Mouse (Mus musculus): ENCODE data around the gene Plpp3. TPM values are rescaled to one million over a fixed set of nuclear protein-coding genes. Genes with fewer than 3 reads are reported as not detected.

Gene Plpp3
- polyA plus RNA-seq, 1 experiment from 2014 or later: 36.9 TPM

DNA sequence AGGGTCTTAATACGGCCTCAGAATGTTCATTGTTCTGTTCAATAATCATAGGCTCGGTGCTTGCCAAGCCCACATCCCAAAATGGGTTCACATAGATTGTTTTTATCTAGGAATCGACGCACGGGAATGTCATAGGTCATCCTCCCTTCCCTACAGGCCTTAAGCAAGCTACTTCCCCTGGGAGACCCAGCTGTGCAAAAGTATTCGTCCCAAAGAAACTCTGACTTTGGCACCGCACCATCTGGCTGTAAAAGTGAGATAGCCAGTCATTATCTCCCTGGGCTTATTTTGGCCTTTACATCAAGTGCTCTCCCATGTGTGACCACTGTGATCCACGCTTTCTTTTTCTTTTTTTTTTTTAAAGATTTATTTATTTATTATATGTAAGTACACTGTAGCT, 42.2 kb downstream of the Plpp3 start:
- DNase-seq (ENCODE audit: low spot score) (no peak), ATAC-seq (replicated peaks; ENCODE audit: low FRiP score, low TSS enrichment, low read depth) (no peak)
- Histone ChIP-seq H3K9ac (ENCODE audit: low read length) (no peak overlapping the region), H3K4me2 (ENCODE audit: low read length) (no peak overlapping the region), H3K27me3 (replicated peaks; ENCODE audit: control insufficient read depth, insufficient read depth, low read length) (no peaks in the 10 kb centered on the region), H3K36me3 (ENCODE audit: control insufficient read depth, insufficient read depth, low read length) (peaks cover 29% of the 10 kb centered on the region), H3K4me1 (replicated peaks; ENCODE audit: control insufficient read depth, insufficient read depth, low read length) (peaks cover 18% of the 10 kb centered on the region), H3K27ac (ENCODE audit: low read depth) (no peak overlapping the region), H3K9me3 (ENCODE audit: control insufficient read depth, low read length) (no peaks in the 10 kb centered on the region), H3K4me3 (ENCODE audit: low read depth, low read length) (no peak overlapping the region)
- 85% methylated on average over 8 of the region's 8 CpGs for WGBS

DNA sequence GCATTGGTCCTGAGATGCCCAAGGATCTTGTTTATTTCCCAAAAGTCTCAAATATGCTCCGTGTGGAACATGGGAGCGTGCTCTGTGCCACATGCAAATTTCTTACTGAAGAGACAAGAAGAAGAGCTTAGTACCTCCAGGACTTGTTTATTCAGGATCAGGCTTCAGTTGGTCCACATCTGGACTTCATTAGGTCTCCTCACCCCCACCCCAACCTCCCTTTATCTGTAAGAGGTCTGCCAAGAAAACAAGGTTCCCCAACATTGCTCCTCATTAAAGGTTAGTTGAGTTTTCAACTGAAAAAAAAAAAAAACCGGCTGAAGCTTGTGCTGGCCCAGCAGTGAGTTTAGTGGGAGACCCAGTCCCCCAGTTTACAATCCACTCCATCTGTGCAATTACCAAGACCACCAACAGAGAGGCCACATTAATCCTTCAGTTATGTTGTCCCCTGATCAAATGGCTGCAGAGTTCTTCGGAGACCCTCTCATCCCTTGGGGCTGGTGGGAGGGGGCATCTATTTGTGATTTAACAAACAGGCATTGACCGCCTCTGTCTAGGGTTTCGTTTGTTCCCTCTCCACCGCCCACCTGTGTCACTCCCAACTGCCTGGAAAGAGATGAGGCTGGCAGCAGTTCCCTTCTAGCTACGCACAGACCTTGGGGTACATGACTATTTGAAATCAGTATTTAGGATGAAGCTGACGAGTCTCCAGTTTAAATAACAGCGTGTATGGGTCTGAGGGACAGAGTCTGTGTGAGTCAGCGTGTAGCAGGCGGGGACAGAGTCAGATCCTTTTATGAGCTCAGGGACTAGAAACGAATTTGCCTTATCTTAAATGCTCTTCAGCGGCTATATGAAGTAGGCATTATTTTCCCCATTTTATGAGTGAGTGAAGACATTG, 43.7 kb downstream of the Plpp3 start:
- no peaks in the 10 kb centered on the region for H3K27me3 ChIP-seq (replicated peaks; ENCODE audit: control insufficient read depth, insufficient read depth, low read length)
- DNase-seq (ENCODE audit: low spot score) (no peak), ATAC-seq (replicated peaks; ENCODE audit: low FRiP score, low TSS enrichment, low read depth) (peak; percentile 47; the same call in 1 of the 2 replicates)
- peaks cover 18% of the 10 kb centered on the region for H3K36me3 ChIP-seq (ENCODE audit: control insufficient read depth, insufficient read depth, low read length)
- no peak overlapping the region for H3K4me3 ChIP-seq (ENCODE audit: low read depth, low read length)
- H3K4me2 ChIP-seq (ENCODE audit: low read length): no peak overlapping the region
- no peaks in the 10 kb centered on the region for H3K9me3 ChIP-seq (ENCODE audit: control insufficient read depth, low read length)
- no peak overlapping the region for H3K27ac ChIP-seq (ENCODE audit: low read depth)
- no peak overlapping the region for H3K9ac ChIP-seq (ENCODE audit: low read length)
- WGBS: 60% methylated on average over 14 of the region's 14 CpGs
- peaks cover 30% of the 10 kb centered on the region for H3K4me1 ChIP-seq (replicated peaks; ENCODE audit: control insufficient read depth, insufficient read depth, low read length)

DNA sequence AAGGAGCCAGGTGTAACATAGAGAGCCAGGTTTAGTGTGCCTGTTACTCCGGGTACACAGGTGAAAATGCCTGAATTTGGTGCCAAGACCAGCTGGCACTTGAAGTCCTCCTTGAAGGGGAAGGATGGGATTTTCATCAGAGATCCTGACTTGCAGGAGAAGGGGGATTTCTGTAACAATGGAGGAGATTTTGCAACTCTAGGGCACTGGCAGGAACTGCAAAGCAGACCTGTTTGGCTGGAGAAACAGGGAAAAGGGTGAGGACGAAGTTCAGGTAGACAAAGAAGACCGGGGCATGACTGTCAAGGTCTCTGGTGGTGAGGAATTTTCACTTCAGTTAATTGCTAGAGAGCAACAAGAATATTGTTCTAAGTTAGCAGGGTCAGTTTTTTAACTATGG, 45.3 kb downstream of the Plpp3 start:
- no peak overlapping the region for H3K4me2 ChIP-seq (ENCODE audit: low read length)

GRCm38 (mm10) chr4:105203303-105203761, 46.2 kb downstream of the Plpp3 start:
- no peak overlapping the region for H3K4me3 ChIP-seq (ENCODE audit: low read depth, low read length)
- no peaks in the 10 kb centered on the region for H3K9me3 ChIP-seq (ENCODE audit: control insufficient read depth, low read length)
- peaks cover 40% of the 10 kb centered on the region for H3K4me1 ChIP-seq (replicated peaks; ENCODE audit: control insufficient read depth, insufficient read depth, low read length)
- H3K36me3 ChIP-seq (ENCODE audit: control insufficient read depth, insufficient read depth, low read length): peaks cover 3% of the 10 kb centered on the region
- no peak overlapping the region for H3K27ac ChIP-seq (ENCODE audit: low read depth)
- H3K27me3 ChIP-seq (replicated peaks; ENCODE audit: control insufficient read depth, insufficient read depth, low read length): no peaks in the 10 kb centered on the region
- ATAC-seq (replicated peaks; ENCODE audit: low FRiP score, low TSS enrichment, low read depth) (no peak), DNase-seq (ENCODE audit: low spot score) (no peak)
- H3K9ac ChIP-seq (ENCODE audit: low read length): no peak overlapping the region
- 87% methylated on average over 2 of the region's 2 CpGs for WGBS
- no peak overlapping the region for H3K4me2 ChIP-seq (ENCODE audit: low read length)

More for the DNA sequence above, 45.3 kb downstream of the Plpp3 start:
- Histone ChIP-seq H3K9me3 (ENCODE audit: control insufficient read depth, low read length) (no peaks in the 10 kb centered on the region), H3K4me1 (replicated peaks; ENCODE audit: control insufficient read depth, insufficient read depth, low read length) (peaks cover 40% of the 10 kb centered on the region), H3K27me3 (replicated peaks; ENCODE audit: control insufficient read depth, insufficient read depth, low read length) (no peaks in the 10 kb centered on the region), H3K27ac (ENCODE audit: low read depth) (no peak overlapping the region), H3K36me3 (ENCODE audit: control insufficient read depth, insufficient read depth, low read length) (peaks cover 11% of the 10 kb centered on the region), H3K9ac (ENCODE audit: low read length) (no peak overlapping the region), H3K4me3 (ENCODE audit: low read depth, low read length) (no peak overlapping the region)
- no peak for DNase-seq (ENCODE audit: low spot score)
- no peak for ATAC-seq (replicated peaks; ENCODE audit: low FRiP score, low TSS enrichment, low read depth)
- 92% methylated on average over 3 of the region's 3 CpGs for whole genome bisulfite sequencing

DNA sequence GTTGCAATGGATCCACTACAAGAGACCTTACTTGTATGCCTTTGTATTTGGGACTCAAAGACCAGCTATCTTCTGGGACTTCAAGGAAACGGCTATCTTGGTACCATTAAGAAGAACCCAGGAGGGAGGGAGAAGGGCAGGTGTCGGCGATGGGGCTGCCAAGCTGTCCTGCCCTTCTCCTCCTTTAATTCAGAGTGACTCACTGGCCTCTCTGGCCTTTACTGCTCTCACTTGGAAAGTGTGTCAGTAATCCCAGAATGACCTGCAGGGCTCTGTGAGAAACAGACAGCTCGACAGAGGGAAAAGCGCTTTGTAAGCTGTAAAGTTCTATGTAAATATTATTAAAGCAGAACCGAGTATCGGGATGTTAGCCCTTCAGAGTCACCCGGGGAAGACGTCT, 46.9 kb downstream of the Plpp3 start:
- peaks cover 40% of the 10 kb centered on the region for H3K4me1 ChIP-seq (replicated peaks; ENCODE audit: control insufficient read depth, insufficient read depth, low read length)
- H3K27ac ChIP-seq (ENCODE audit: low read depth): peak overlapping the region; percentile 14; the same call in 1 of the 2 replicates
- H3K4me2 ChIP-seq (ENCODE audit: low read length): no peak overlapping the region
- ATAC-seq (replicated peaks; ENCODE audit: low FRiP score, low TSS enrichment, low read depth): no peak
- H3K9ac ChIP-seq (ENCODE audit: low read length): no peak overlapping the region
- no peaks in the 10 kb centered on the region for H3K9me3 ChIP-seq (ENCODE audit: control insufficient read depth, low read length)
- DNase-seq (ENCODE audit: low spot score): no peak
- WGBS: 13% methylated on average over 9 of the region's 9 CpGs
- H3K4me3 ChIP-seq (ENCODE audit: low read depth, low read length): no peak overlapping the region
- H3K36me3 ChIP-seq (ENCODE audit: control insufficient read depth, insufficient read depth, low read length): peaks cover 8% of the 10 kb centered on the region
- no peaks in the 10 kb centered on the region for H3K27me3 ChIP-seq (replicated peaks; ENCODE audit: control insufficient read depth, insufficient read depth, low read length)

- peaks cover 20% of the 10 kb centered on the region for H3K36me3 ChIP-seq (ENCODE audit: control insufficient read depth, insufficient read depth, low read length)
- no peaks in the 10 kb centered on the region for H3K9me3 ChIP-seq (ENCODE audit: control insufficient read depth, low read length)
- peaks cover 40% of the 10 kb centered on the region for H3K4me1 ChIP-seq (replicated peaks; ENCODE audit: control insufficient read depth, insufficient read depth, low read length)
- H3K4me3 ChIP-seq (ENCODE audit: low read depth, low read length): no peak overlapping the region
- H3K4me2 ChIP-seq (ENCODE audit: low read length): peak overlapping the region; percentile 1
- H3K9ac ChIP-seq (ENCODE audit: low read length): no peak overlapping the region
- peak overlapping the region; percentile 69 for H3K27ac ChIP-seq (ENCODE audit: low read depth)
- WGBS: 16% methylated on average over 15 of the region's 15 CpGs
- ATAC-seq (replicated peaks; ENCODE audit: low FRiP score, low TSS enrichment, low read depth) (peak; percentile 48), DNase-seq (ENCODE audit: low spot score) (peak; percentile 77)
- no peaks in the 10 kb centered on the region for H3K27me3 ChIP-seq (replicated peaks; ENCODE audit: control insufficient read depth, insufficient read depth, low read length)
Observed at GRCm38 (mm10) chr4:105205045-105205851, 48.1 kb downstream of the Plpp3 start.

DNA sequence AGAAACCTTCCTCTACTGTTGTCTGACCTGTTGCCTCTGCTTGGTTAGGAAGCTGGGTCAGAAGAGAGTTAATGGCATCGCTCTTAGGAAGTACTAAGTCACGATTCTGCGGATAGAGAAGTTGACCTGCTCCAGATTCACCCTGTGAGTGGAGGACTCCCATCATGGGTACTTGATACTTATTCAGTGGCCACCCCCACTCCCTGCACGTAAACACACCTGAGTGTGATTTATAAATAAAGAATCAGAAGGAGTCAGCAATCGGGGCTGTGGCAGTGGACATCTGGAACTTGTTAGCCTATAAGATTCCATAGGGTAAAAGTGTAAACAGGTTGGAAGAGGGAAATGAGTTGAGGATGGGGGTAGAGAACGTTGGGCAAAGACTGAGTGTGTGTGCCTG, 49.0 kb downstream of the Plpp3 start:
- Histone ChIP-seq H3K9ac (ENCODE audit: low read length) (no peak overlapping the region), H3K27ac (ENCODE audit: low read depth) (peak overlapping the region; percentile 69)
- 47% methylated on average over 6 of the region's 6 CpGs for WGBS

DNA sequence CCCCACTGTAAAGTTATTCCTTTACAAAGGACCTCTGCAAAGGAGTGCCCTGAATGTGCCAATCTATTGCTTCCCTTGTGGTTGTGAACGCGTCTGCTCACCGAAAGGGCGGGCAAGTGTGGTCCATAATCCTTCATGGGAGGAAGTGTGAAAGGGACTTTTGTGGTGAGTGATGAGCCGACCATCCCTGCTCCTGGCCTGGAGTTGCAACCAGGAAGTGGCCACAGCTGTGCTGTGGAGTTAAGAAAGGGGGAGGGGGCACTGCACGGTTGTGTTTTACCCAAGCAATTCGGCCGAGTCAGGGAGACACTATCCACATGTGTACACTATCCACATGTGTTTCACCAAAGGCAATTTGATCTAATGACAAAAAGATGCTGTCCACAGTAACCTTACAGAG, 49.8 kb downstream of the Plpp3 start:
- H3K9me3 ChIP-seq (ENCODE audit: control insufficient read depth, low read length): no peaks in the 10 kb centered on the region
- WGBS: 36% methylated on average over 8 of the region's 8 CpGs
- no peak overlapping the region for H3K4me2 ChIP-seq (ENCODE audit: low read length)
- H3K36me3 ChIP-seq (ENCODE audit: control insufficient read depth, insufficient read depth, low read length): peaks cover 34% of the 10 kb centered on the region
- H3K4me3 ChIP-seq (ENCODE audit: low read depth, low read length): no peak overlapping the region
- DNase-seq (ENCODE audit: low spot score) (no peak), ATAC-seq (replicated peaks; ENCODE audit: low FRiP score, low TSS enrichment, low read depth) (peak; percentile 57; the same call in 1 of the 2 replicates)
- no peak overlapping the region for H3K9ac ChIP-seq (ENCODE audit: low read length)
- H3K4me1 ChIP-seq (replicated peaks; ENCODE audit: control insufficient read depth, insufficient read depth, low read length): peaks cover 36% of the 10 kb centered on the region
- H3K27me3 ChIP-seq (replicated peaks; ENCODE audit: control insufficient read depth, insufficient read depth, low read length): no peaks in the 10 kb centered on the region
- H3K27ac ChIP-seq (ENCODE audit: low read depth): 0 out of 2 replicates have a peak overlapping the region, but pooled peaks have one; percentile 17

More for the DNA sequence above, 49.0 kb downstream of the Plpp3 start:
- ATAC-seq (replicated peaks; ENCODE audit: low FRiP score, low TSS enrichment, low read depth) (no peak), DNase-seq (ENCODE audit: low spot score) (no peak)
- Histone ChIP-seq H3K27me3 (replicated peaks; ENCODE audit: control insufficient read depth, insufficient read depth, low read length) (no peaks in the 10 kb centered on the region), H3K4me1 (replicated peaks; ENCODE audit: control insufficient read depth, insufficient read depth, low read length) (peaks cover 40% of the 10 kb centered on the region), H3K9me3 (ENCODE audit: control insufficient read depth, low read length) (no peaks in the 10 kb centered on the region), H3K36me3 (ENCODE audit: control insufficient read depth, insufficient read depth, low read length) (peaks cover 26% of the 10 kb centered on the region), H3K4me2 (ENCODE audit: low read length) (no peak overlapping the region), H3K4me3 (ENCODE audit: low read depth, low read length) (no peak overlapping the region)
